Mouse (Mus musculus): ENCODE measurements at regions not wholly inside any gene's neighbourhood (a gene's known extent, or its start where the extent isn't known, plus 50 kb on each side); places are given as distances from the start of the nearest gene placed in this dataset.

- Histone ChIP-seq H3K27ac (ENCODE audit: low read depth, low read length) (no peak overlapping the region), H3K4me2 (replicated peaks; ENCODE audit: low read depth, low read length) (no peak overlapping the region), H3K4me3 (ENCODE audit: low read depth, low read length) (no peak overlapping the region), H3K27me3 (ENCODE audit: control insufficient read depth, insufficient read depth, low read length) (no peaks in the 10 kb centered on the region), H3K9me3 (ENCODE audit: control insufficient read depth, low read length) (no peaks in the 10 kb centered on the region), H3K9ac (ENCODE audit: low read depth, low read length) (no peak overlapping the region), H3K36me3 (ENCODE audit: control insufficient read depth, insufficient read depth, low read length) (no peaks in the 10 kb centered on the region), H3K4me1 (replicated peaks; ENCODE audit: control insufficient read depth, insufficient read depth, low read length) (no peaks in the 10 kb centered on the region)
- DNase-seq (ENCODE audit: low spot score) (no peak), ATAC-seq (ENCODE audit: low FRiP score) (no peak)
- WGBS: 81% methylated on average over 3 of the region's 3 CpGs
These were observed 671.9 kb upstream of the Gm38303 start for GRCm38 (mm10) chr3:11007363-11007762.

GRCm38 (mm10) chr3:11006531-11007269, 671.2 kb upstream of the Gm38303 start:
- Histone ChIP-seq H3K27me3 (ENCODE audit: control insufficient read depth, insufficient read depth, low read length) (no peaks in the 10 kb centered on the region), H3K9me3 (ENCODE audit: control insufficient read depth, low read length) (no peaks in the 10 kb centered on the region), H3K4me3 (ENCODE audit: low read depth, low read length) (no peak overlapping the region), H3K36me3 (ENCODE audit: control insufficient read depth, insufficient read depth, low read length) (no peaks in the 10 kb centered on the region), H3K27ac (ENCODE audit: low read depth, low read length) (no peak overlapping the region), H3K9ac (ENCODE audit: low read depth, low read length) (no peak overlapping the region), H3K4me1 (replicated peaks; ENCODE audit: control insufficient read depth, insufficient read depth, low read length) (no peaks in the 10 kb centered on the region), H3K4me2 (replicated peaks; ENCODE audit: low read depth, low read length) (no peak overlapping the region)
- no peak for DNase-seq (ENCODE audit: low spot score)
- WGBS: 81% methylated on average over 2 of the region's 2 CpGs
- ATAC-seq (ENCODE audit: low FRiP score): no peak

- no peaks in the 10 kb centered on the region for H3K27me3 ChIP-seq (ENCODE audit: control insufficient read depth, insufficient read depth, low read length)
- ATAC-seq (ENCODE audit: low FRiP score) (no peak), DNase-seq (ENCODE audit: low spot score) (no peak)
- no peak overlapping the region for H3K27ac ChIP-seq (ENCODE audit: low read depth, low read length)
- no peak overlapping the region for H3K9ac ChIP-seq (ENCODE audit: low read depth, low read length)
- H3K4me3 ChIP-seq (ENCODE audit: low read depth, low read length): no peak overlapping the region
- H3K9me3 ChIP-seq (ENCODE audit: control insufficient read depth, low read length): no peaks in the 10 kb centered on the region
- H3K4me1 ChIP-seq (replicated peaks; ENCODE audit: control insufficient read depth, insufficient read depth, low read length): no peaks in the 10 kb centered on the region
- no peaks in the 10 kb centered on the region for H3K36me3 ChIP-seq (ENCODE audit: control insufficient read depth, insufficient read depth, low read length)
- no peak overlapping the region for H3K4me2 ChIP-seq (replicated peaks; ENCODE audit: low read depth, low read length)
These were observed 643.5 kb upstream of the Gm38303 start for GRCm38 (mm10) chr3:10978968-10979367.

- H3K36me3 ChIP-seq (ENCODE audit: control insufficient read depth, insufficient read depth, low read length): no peaks in the 10 kb centered on the region
- H3K9me3 ChIP-seq (ENCODE audit: control insufficient read depth, low read length): no peaks in the 10 kb centered on the region
- no peak overlapping the region for H3K27ac ChIP-seq (ENCODE audit: low read depth, low read length)
- no peak overlapping the region for H3K4me3 ChIP-seq (ENCODE audit: low read depth, low read length)
- H3K4me2 ChIP-seq (replicated peaks; ENCODE audit: low read depth, low read length): no peak overlapping the region
- 78% methylated on average over 3 of the region's 3 CpGs for WGBS
- H3K9ac ChIP-seq (ENCODE audit: low read depth, low read length): no peak overlapping the region
- H3K4me1 ChIP-seq (replicated peaks; ENCODE audit: control insufficient read depth, insufficient read depth, low read length): no peaks in the 10 kb centered on the region
- DNase-seq (ENCODE audit: low spot score) (no peak), ATAC-seq (ENCODE audit: low FRiP score) (no peak)
- no peaks in the 10 kb centered on the region for H3K27me3 ChIP-seq (ENCODE audit: control insufficient read depth, insufficient read depth, low read length)
These were observed 638.9 kb upstream of the Gm38303 start for GRCm38 (mm10) chr3:10974429-10974828.

GRCm38 (mm10) chr3:10952583-10952982, 617.1 kb upstream of the Gm38303 start:
- no peak overlapping the region for H3K4me2 ChIP-seq (replicated peaks; ENCODE audit: low read depth, low read length)
- H3K27ac ChIP-seq (ENCODE audit: low read depth, low read length): no peak overlapping the region
- DNase-seq (ENCODE audit: low spot score) (no peak), ATAC-seq (ENCODE audit: low FRiP score) (no peak)
- H3K4me3 ChIP-seq (ENCODE audit: low read depth, low read length): no peak overlapping the region
- no peak overlapping the region for H3K9ac ChIP-seq (ENCODE audit: low read depth, low read length)
- no peaks in the 10 kb centered on the region for H3K9me3 ChIP-seq (ENCODE audit: control insufficient read depth, low read length)
- H3K27me3 ChIP-seq (ENCODE audit: control insufficient read depth, insufficient read depth, low read length): no peaks in the 10 kb centered on the region
- WGBS: 87% methylated on average over 1 of the region's 1 CpGs
- no peaks in the 10 kb centered on the region for H3K4me1 ChIP-seq (replicated peaks; ENCODE audit: control insufficient read depth, insufficient read depth, low read length)
- H3K36me3 ChIP-seq (ENCODE audit: control insufficient read depth, insufficient read depth, low read length): no peaks in the 10 kb centered on the region

GRCm38 (mm10) chr3:10917056-10917455, 581.6 kb upstream of the Gm38303 start:
- H3K4me2 ChIP-seq (replicated peaks; ENCODE audit: low read depth, low read length): no peak overlapping the region
- H3K9ac ChIP-seq (ENCODE audit: low read depth, low read length): no peak overlapping the region
- H3K4me1 ChIP-seq (replicated peaks; ENCODE audit: control insufficient read depth, insufficient read depth, low read length): no peaks in the 10 kb centered on the region
- H3K4me3 ChIP-seq (ENCODE audit: low read depth, low read length): no peak overlapping the region
- no peak overlapping the region for H3K27ac ChIP-seq (ENCODE audit: low read depth, low read length)
- no peaks in the 10 kb centered on the region for H3K36me3 ChIP-seq (ENCODE audit: control insufficient read depth, insufficient read depth, low read length)
- DNase-seq (ENCODE audit: low spot score): no peak
- no peak for ATAC-seq (ENCODE audit: low FRiP score)
- no peaks in the 10 kb centered on the region for H3K9me3 ChIP-seq (ENCODE audit: control insufficient read depth, low read length)
- no peaks in the 10 kb centered on the region for H3K27me3 ChIP-seq (ENCODE audit: control insufficient read depth, insufficient read depth, low read length)
- WGBS: 82% methylated on average over 3 of the region's 3 CpGs

- Histone ChIP-seq H3K4me2 (replicated peaks; ENCODE audit: low read depth, low read length) (no peak overlapping the region), H3K9ac (ENCODE audit: low read depth, low read length) (no peak overlapping the region), H3K27ac (ENCODE audit: low read depth, low read length) (no peak overlapping the region), H3K9me3 (ENCODE audit: control insufficient read depth, low read length) (no peaks in the 10 kb centered on the region), H3K4me1 (replicated peaks; ENCODE audit: control insufficient read depth, insufficient read depth, low read length) (no peaks in the 10 kb centered on the region), H3K36me3 (ENCODE audit: control insufficient read depth, insufficient read depth, low read length) (no peaks in the 10 kb centered on the region), H3K4me3 (ENCODE audit: low read depth, low read length) (no peak overlapping the region), H3K27me3 (ENCODE audit: control insufficient read depth, insufficient read depth, low read length) (no peaks in the 10 kb centered on the region)
- no peak for DNase-seq (ENCODE audit: low spot score)
- no peak for ATAC-seq (ENCODE audit: low FRiP score)
- WGBS: 79% methylated on average over 2 of the region's 2 CpGs
These were observed 556.5 kb upstream of the Gm38303 start for GRCm38 (mm10) chr3:10891981-10892380.
